Mouse (Mus musculus) hindbrain, embryonic 11.5 days (tissue): ENCODE measurements at regions not wholly inside any gene's neighbourhood (a gene's known extent, or its start where the extent isn't known, plus 50 kb on each side); places are given as distances from the start of the nearest gene placed in this dataset.

ENCODE experiments used
- ATAC-seq: fragments of 200-750 bp; cut with Nextera tagmentation; 2 replicates; pipeline ENCODE4 v1.8.0; 2017; ENCODE audit warnings: mild to moderate bottlenecking, moderate TSS enrichment, moderate library complexity; ENCODE audit not compliant: low FRiP score
- DNase-seq: peaks from one replicate; pipeline ENCODE4 v3.0.0-alpha.2; 2015; ENCODE audit warnings: low spot score
- H3K27ac ChIP-seq: fragments of 300-500 bp; sonication (generic); 2 replicates; pipeline ENCODE4 v1.5.1; 2014; ENCODE audit warnings: mild to moderate bottlenecking, low read depth, low read length
- H3K27me3 ChIP-seq: fragments of 300-500 bp; sonication (generic); 2 replicates; pipeline ENCODE4 v1.6.1; 2014; ENCODE audit warnings: mild to moderate bottlenecking, low read length, moderate library complexity, mixed read lengths; ENCODE audit not compliant: control insufficient read depth, insufficient read depth
- H3K36me3 ChIP-seq: fragments of 300-500 bp; sonication (generic); 2 replicates; pipeline ENCODE4 v1.6.1; 2014; ENCODE audit warnings: mild to moderate bottlenecking, low read length, moderate library complexity, mixed read lengths; ENCODE audit not compliant: control insufficient read depth, insufficient read depth
- H3K4me1 ChIP-seq: fragments of 300-500 bp; sonication (generic); replicated peaks from 2 replicates; pipeline ENCODE4 v1.6.1; 2014; ENCODE audit warnings: low read length, mixed read lengths; ENCODE audit not compliant: control insufficient read depth, insufficient read depth
- H3K4me2 ChIP-seq: fragments of 300-500 bp; sonication (generic); replicated peaks from 2 replicates; pipeline ENCODE4 v1.6.1; 2014; ENCODE audit warnings: mild to moderate bottlenecking, low read depth, low read length
- H3K4me3 ChIP-seq: fragments of 300-500 bp; sonication (generic); 2 replicates; pipeline ENCODE4 v1.5.1; 2014; ENCODE audit warnings: low read depth, low read length
- H3K9ac ChIP-seq: fragments of 300-500 bp; sonication (generic); 2 replicates; pipeline ENCODE4 v1.6.1; 2014; ENCODE audit warnings: low read depth, low read length
- H3K9me3 ChIP-seq: fragments of 300-500 bp; sonication (generic); 2 replicates; pipeline ENCODE4 v1.6.1; 2016; ENCODE audit warnings: low read length; ENCODE audit not compliant: control insufficient read depth
- WGBS: fragments of 180-500 bp; shearing (Covaris S2); extraction: QIAGEN DNeasy Blood & Tissue Kit; methylation state at CpG from one replicate; pipeline ENCODE4 v1.1.7; 2014; 5-methylcytosine and 5-hydroxymethylcytosine counted together

DNA sequence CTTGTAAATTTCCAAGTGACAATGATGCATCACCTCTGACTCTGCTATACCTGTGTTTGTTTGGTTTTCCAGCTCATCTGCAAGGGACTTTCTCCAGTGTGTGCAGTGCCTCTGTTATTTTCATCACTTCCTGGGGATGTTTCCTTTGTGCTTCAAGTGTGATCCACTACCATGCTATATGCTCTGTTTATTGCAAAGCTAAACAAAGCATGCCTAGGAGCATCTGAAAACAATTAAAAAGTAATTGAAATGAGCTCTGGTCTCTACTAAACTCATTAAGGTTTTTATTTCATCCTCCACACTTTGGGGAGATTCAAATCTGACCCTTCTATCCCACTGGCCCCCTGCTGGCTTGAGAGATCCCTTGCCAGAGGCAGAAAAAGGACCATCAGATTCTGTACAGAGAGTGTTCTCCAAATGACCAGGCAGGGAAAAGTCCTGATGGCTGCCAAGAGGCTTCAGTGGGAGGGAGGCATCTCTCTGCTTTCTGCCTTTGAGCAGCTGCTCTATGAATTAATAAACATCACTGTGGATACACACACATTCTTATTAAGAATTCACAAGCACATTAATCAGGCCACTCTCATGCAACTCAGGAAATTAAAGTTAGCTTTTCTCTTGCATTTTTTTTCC, 57.0 kb downstream of the Amd2 start:
- Histone ChIP-seq H3K4me3 (no peak overlapping the region), H3K4me2 (no peak overlapping the region), H3K4me1 (no peaks in the 10 kb centered on the region), H3K9me3 (no peaks in the 10 kb centered on the region), H3K9ac (no peak overlapping the region), H3K36me3 (no peaks in the 10 kb centered on the region), H3K27ac (no peak overlapping the region), H3K27me3 (no peaks in the 10 kb centered on the region)
- ATAC-seq (no peak), DNase-seq (peak; percentile 3)

DNA sequence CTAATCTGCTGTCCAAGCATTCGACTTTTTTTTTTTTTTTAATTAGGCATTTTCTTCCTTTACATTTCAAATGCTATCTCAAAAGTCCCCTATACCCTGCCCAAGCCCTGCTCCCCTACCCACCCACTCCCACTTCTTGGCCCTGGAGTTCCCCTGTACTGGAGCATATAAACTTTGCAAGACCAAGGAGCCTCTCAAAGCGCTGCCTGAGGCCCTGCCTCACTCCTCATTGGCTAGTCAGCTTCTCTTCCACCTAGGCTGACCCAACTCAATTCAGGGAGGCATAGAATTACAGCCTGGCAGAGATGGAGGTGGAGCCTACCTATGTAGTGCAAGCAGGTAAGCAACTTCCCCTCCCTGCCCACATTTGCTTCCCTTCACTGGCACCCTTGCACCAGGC, 61.8 kb downstream of the Amd2 start:
- no peak overlapping the region for H3K4me2 ChIP-seq
- H3K27ac ChIP-seq, result no peak overlapping the region
- H3K9ac ChIP-seq, result no peak overlapping the region
- H3K4me3 ChIP-seq, result no peak overlapping the region
- 68% methylated on average over 2 of the region's 2 CpGs for WGBS
- ATAC-seq (no peak), DNase-seq (no peak)
- H3K4me1 ChIP-seq, result no peaks in the 10 kb centered on the region
- H3K9me3 ChIP-seq, result no peaks in the 10 kb centered on the region
- H3K27me3 ChIP-seq, result no peaks in the 10 kb centered on the region
- no peaks in the 10 kb centered on the region for H3K36me3 ChIP-seq

DNA sequence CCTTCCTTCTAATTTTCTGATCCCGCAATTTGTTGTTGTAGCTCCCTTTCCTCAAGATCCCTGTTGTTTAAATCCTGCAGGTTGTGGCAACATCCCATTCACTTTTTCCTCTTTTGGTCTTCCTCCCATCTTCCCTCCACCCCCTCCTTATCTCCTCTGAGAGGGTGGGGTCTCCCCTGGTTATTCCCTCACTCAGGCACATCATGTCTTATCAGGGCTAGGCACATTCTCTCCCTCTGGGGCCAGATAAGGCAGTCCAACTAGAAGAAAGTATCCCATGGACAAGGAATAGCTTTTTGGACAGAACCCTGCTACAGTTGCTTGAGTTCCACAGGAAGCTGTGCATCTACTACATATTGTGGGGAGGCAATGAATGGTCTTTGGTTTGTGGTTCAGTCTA, 90.8 kb downstream of the Amd2 start:
- no peak overlapping the region for H3K27ac ChIP-seq
- no peak overlapping the region for H3K4me3 ChIP-seq
- no peaks in the 10 kb centered on the region for H3K27me3 ChIP-seq
- DNase-seq (no peak), ATAC-seq (no peak)
- 92% methylated on average over 1 of the region's 1 CpGs for WGBS
- H3K9ac ChIP-seq, result no peak overlapping the region
- no peaks in the 10 kb centered on the region for H3K4me1 ChIP-seq
- no peak overlapping the region for H3K4me2 ChIP-seq
- no peaks in the 10 kb centered on the region for H3K36me3 ChIP-seq
- no peaks in the 10 kb centered on the region for H3K9me3 ChIP-seq

DNA sequence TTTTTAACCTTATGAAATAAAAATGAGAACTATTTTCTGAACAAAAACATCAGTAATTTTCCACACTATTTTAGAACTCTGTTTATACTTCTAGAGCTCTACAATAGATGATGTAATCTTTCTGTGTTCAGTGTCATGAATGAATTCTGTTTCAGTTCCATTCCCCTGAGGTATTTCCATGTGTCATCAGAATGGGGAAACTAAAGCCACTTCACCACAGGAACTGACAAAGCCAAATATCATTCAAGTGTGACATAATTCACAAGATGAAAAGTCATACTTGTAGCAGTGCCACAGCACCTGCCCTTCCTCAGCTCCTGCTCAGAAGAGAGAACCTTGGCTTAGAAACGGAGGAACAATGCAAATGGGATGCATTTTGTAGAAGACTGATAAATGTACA, 125.4 kb downstream of the Amd2 start:
- Histone ChIP-seq H3K4me1 (no peaks in the 10 kb centered on the region), H3K27me3 (no peaks in the 10 kb centered on the region), H3K4me2 (no peak overlapping the region), H3K27ac (no peak overlapping the region), H3K9me3 (no peaks in the 10 kb centered on the region), H3K4me3 (no peak overlapping the region), H3K36me3 (no peaks in the 10 kb centered on the region), H3K9ac (no peak overlapping the region)
- ATAC-seq (no peak), DNase-seq (no peak)
- WGBS, result 85% methylated on average over 1 of the region's 1 CpGs
